Mouse (Mus musculus) spleen, adult 2 months (tissue): ENCODE measurements around the gene Grik4.

Experiments used
- CTCF ChIP-seq: fragments of 200-500 bp; IDR thresholded peaks from 2 replicates; pipeline ENCODE4 v1.5.1; 2011; ENCODE audit warnings: mild to moderate bottlenecking, inconsistent platforms; ENCODE audit not compliant: insufficient read depth, insufficient read length, insufficient replicate concordance; ENCODE audit errors: extremely low read depth
- POLR2A ChIP-seq: fragments of 200-500 bp; IDR thresholded peaks from 2 replicates; pipeline ENCODE4 v1.6.1; 2011; ENCODE audit warnings: low read depth, low read length, inconsistent platforms

DNA sequence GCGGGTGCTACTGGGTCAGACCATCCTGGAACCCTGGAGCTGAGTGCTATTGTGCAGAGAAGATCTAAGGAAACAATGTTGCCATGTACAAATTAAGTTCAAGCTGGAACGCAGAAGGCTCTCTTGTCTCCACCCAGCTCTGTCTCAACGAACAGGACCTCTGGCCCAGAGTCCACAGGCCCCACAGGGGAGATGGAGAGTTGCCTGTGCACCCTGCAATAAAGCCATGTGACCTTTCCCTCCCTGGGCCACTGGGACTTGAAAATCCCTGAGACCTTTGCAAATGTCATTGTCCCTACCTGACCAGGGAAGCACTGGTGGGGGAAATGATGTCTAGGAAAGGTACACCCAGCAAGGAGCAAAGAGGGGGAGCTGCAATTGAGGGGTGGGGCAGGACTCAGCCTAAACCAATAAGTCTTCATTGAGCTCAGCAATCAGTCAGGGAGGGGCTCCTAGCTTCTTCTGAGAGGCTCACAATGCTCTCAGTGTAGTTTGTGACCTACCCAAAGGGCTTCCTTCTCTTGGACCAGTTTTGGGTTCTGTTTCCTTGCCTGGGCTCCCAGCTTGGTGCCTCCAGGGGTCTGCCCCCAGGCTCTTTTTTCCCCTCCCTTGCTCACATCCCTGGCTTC, 187.2 kb downstream of the Grik4 start:
- TF ChIP-seq POLR2A, result no peak
- TF ChIP-seq CTCF, result no peak
